Mouse (Mus musculus) c-Kit-positive CD71-positive TER-119-positive erythroid progenitor cells, embryonic 14.5 days (primary cell): ENCODE results near the gene Ifitm10.
"Not testable (repeated sequence)": the region's sequence is repeated elsewhere in the genome, so short reads cannot be mapped to it uniquely, and the experiment has no call there.

Source experiments
- DNase-seq: peaks from one replicate; pipeline ENCODE4 v3.0.0-alpha.2; 2013; ENCODE audit warnings: low spot score

Gene Ifitm10

GRCm38 (mm10) chr7:142368856-142369255, 4.7 kb downstream of the Ifitm10 start:
- no peak for DNase-seq

GRCm38 (mm10) chr7:142363107-142363506, 10.4 kb downstream of the Ifitm10 start:
- no peak for DNase-seq

- DNase-seq, result no peak
Measured at GRCm38 (mm10) chr7:142360743-142361142, 12.8 kb downstream of the Ifitm10 start.

- DNase-seq, result no peak
Measured at GRCm38 (mm10) chr7:142359129-142359528, 14.4 kb downstream of the Ifitm10 start.

- DNase-seq, result no peak
Measured at GRCm38 (mm10) chr7:142357566-142357965, 16.0 kb downstream of the Ifitm10 start.

GRCm38 (mm10) chr7:142354661-142355233, 18.8 kb downstream of the Ifitm10 start:
- peak; percentile 58 for DNase-seq

- DNase-seq, result peak; percentile 75
Measured at GRCm38 (mm10) chr7:142353854-142354253, 19.7 kb downstream of the Ifitm10 start.

GRCm38 (mm10) chr7:142351569-142351968, 22.0 kb downstream of the Ifitm10 start:
- DNase-seq, result no peak

GRCm38 (mm10) chr7:142349308-142349961, 24.1 kb downstream of the Ifitm10 start:
- DNase-seq, result no peak

- no peak for DNase-seq
Measured at GRCm38 (mm10) chr7:142347542-142347941, 26.0 kb downstream of the Ifitm10 start.

- no peak for DNase-seq
Measured at GRCm38 (mm10) chr7:142342247-142342640, 31.3 kb downstream of the Ifitm10 start.

GRCm38 (mm10) chr7:142341564-142342246, 31.8 kb downstream of the Ifitm10 start:
- no peak for DNase-seq

- no peak for DNase-seq
Measured at GRCm38 (mm10) chr7:142340269-142340970, 33.1 kb downstream of the Ifitm10 start.

- no peak for DNase-seq
Measured at GRCm38 (mm10) chr7:142335151-142335550, 38.4 kb downstream of the Ifitm10 start.

GRCm38 (mm10) chr7:142334246-142334645, 39.3 kb downstream of the Ifitm10 start:
- DNase-seq, result peak; percentile 88

- DNase-seq, result not testable (repeated sequence)
Measured at GRCm38 (mm10) chr7:142332741-142333140, 40.8 kb downstream of the Ifitm10 start.

GRCm38 (mm10) chr7:142331281-142331680, 42.3 kb downstream of the Ifitm10 start:
- no peak for DNase-seq

GRCm38 (mm10) chr7:142330271-142330724, 43.3 kb downstream of the Ifitm10 start:
- DNase-seq, result no peak

- DNase-seq, result no peak
Measured at GRCm38 (mm10) chr7:142328507-142328906, 45.0 kb downstream of the Ifitm10 start.

- no peak for DNase-seq
Measured at GRCm38 (mm10) chr7:142326714-142327445, 46.7 kb downstream of the Ifitm10 start.

GRCm38 (mm10) chr7:142323396-142324117, 50.0 kb downstream of the Ifitm10 start:
- no peak for DNase-seq
